Mouse (Mus musculus) CH12.LX (cell line): ENCODE data around the gene Igsf6.

Experiments used
- BHLHE40 ChIP-seq: IDR thresholded peaks from 2 replicates; pipeline ENCODE4 v1.6.1; 2011; ENCODE audit warnings: mild to moderate bottlenecking, low read depth, low read length, improper control_type of control experiment
- CTCF ChIP-seq, 2 experiments: IDR thresholded peaks in 1 of 2; conservative IDR thresholded peaks in 1 of 2; 2 replicates each; pipeline ENCODE4 v1.5.1; 2011 to 2012; ENCODE audit warnings: low read depth in 2 of 2, low read length in 2 of 2, improper control_type of control experiment in 1 of 2, inconsistent platforms in 1 of 2, mild to moderate bottlenecking in 1 of 2, moderate library complexity in 1 of 2
- POLR2A ChIP-seq: IDR thresholded peaks from 2 replicates; pipeline ENCODE4 v1.6.1; 2011; ENCODE audit warnings: low read depth, mild to moderate bottlenecking, improper control_type of control experiment, low read length
- ZC3H11A ChIP-seq: IDR thresholded peaks from 2 replicates; pipeline ENCODE4 v1.6.1; 2012; ENCODE audit warnings: low read depth, mild to moderate bottlenecking, inconsistent platforms, low read length, improper control_type of control experiment

- TF ChIP-seq ZC3H11A (no peak), CTCF (conservative IDR thresholded peaks at IDR 0.05 in 1 of 2, IDR thresholded peaks at IDR 0.05 in 1 of 2; ENCODE audit: low read depth in 2 of 2, low read length in 2 of 2) (no peak), BHLHE40 (no peak), POLR2A (no peak)
Observed at GRCm38 (mm10) chr7:121077311-121077710, 2.9 kb upstream of the Igsf6 start.
